Mouse (Mus musculus) megakaryocyte, embryonic 14.5 days (primary cell): Measurements from ENCODE around the gene Rfxank.

ENCODE experiments used
- FLI1 ChIP-seq: IDR thresholded peaks from 2 replicates; pipeline ENCODE4 v1.6.1; 2012; ENCODE audit warnings: low read length, inconsistent platforms, mixed read lengths
- GATA1 ChIP-seq: IDR thresholded peaks from 3 replicates; pipeline ENCODE4 v1.6.1; 2012; ENCODE audit warnings: mixed read lengths, low read length, inconsistent platforms, borderline replicate concordance

GRCm38 (mm10) chr8:70100241-70100640 is 38.7 kb downstream of the Rfxank start:
- TF ChIP-seq GATA1: no peak
- TF ChIP-seq FLI1: no peak
